Mouse (Mus musculus): ENCODE results near the gene Armc2.

Armc2 gene

DNA sequence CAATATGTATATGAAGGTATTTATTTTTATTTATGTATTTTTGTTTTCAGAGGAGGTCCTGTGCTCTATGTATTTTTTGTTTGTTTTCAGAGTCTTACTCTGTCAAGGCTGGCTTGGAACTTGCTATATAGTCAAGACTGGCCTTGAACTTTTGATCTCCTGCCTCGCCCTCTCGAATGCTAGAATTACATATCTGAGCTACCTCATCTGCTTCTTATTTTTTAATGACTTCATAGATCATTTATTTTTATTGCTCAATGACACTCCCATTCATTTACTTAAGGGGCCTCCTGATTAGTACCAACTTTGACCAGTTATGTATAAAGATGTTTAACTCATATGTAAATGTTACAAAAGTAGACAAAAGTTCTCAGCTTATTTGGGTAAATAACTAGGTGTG lies 121.4 kb downstream of the Armc2 start:
- DNase-seq = no peak

DNA sequence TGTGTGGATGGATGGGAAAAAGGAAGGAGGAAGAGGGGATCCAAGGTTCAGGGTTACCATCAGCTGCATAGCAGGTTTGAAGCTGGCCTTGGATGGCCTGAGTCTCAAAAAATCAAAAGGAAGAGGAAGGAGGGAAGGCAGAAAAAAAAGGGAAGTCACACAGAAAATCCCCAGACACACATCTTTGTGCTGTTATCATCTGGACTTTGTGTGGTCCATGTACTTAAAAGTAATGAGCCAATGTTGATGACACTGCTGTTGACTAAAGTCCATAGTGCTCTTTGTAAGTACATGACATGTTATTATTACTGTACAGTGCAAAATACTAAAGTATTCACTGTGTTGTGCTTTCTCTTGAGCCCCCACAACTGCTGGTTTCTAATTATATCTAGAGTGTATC lies 121.8 kb downstream of the Armc2 start:
- no peak for DNase-seq

DNA sequence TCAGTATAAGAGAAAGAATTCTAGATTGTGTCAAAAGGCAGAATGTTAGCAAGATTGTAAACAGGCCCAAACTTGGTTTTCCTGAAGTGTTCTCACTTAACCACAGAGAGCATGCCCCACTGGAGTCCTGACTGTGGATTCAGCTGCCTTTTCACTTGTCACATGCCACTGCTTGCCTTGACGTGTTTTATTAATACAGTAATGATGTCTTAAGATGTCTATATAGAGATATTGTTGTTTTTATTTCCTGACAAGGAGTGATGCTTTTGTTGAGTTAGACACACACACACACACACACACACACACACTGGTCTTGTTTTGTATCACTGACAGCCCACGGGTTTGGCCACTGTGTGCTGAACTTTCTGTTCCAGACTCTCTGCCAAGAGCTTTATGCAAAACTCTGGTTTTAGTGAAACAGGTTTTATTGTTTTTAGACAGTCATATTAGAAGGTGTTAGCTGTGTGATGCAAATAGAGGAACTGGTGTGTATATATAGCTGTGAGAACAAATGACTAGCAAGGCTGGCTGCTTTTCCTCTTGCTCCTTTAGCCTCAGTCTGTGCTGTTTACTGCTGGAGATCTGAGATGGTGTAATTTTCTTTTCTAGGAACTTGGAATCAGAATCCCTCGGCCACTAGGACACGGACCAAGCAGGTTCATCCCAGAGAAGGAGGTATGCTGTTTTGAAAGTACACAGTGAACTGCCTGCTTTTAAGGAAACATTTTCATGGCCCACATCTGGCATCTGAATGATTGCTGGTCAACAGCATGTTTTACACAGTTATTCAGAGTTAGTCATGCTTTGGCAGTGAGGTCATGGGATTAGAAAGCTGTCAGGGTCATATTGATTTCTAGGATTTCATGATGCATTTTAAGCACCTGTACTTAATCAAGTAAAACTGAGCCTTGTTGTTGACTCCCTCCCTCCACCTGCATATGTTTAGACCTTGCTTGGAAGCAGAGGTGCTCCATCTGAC lies 124.5 kb downstream of the Armc2 start:
- DNase-seq = peak; percentile 19

DNA sequence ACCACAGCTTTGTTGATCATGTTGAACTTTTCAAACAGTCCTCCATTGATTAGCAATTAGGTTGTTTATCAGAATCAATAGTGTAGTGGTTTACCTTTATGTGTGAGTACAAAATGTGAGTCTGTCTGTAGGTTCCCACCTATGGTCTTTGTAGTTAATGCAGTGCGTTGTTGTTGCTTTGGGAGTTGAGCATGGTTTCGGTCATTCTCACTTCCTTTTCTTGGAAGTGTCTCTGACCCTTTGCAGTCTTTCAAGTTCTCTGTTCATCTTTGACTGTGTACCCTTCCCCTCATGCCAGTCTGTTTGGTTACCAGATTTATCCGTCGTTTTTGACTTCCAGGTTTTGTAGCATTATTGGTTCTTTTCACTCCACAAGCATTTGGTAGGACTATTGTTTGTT lies 126.9 kb downstream of the Armc2 start:
- DNase-seq = no peak

DNA sequence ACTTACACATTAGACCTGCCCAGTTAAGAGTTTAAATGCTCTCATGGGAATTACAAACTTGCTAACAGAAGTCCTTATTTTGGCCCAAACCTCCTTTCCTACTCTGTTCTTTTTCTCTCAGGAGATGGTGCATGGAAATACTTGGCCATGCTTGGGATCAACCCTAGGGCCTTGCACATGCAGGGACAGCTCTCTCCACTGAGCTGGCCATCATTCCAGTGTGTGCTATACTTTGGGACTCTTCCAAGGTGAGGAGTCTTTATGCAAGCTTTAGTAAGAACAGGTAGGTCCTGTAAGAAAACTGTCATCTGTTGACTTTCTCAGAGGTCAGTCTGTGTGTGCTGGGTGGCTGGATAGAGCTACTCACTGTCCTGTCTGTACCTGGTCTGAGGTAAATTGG lies 127.7 kb downstream of the Armc2 start:
- DNase-seq = no peak

DNA sequence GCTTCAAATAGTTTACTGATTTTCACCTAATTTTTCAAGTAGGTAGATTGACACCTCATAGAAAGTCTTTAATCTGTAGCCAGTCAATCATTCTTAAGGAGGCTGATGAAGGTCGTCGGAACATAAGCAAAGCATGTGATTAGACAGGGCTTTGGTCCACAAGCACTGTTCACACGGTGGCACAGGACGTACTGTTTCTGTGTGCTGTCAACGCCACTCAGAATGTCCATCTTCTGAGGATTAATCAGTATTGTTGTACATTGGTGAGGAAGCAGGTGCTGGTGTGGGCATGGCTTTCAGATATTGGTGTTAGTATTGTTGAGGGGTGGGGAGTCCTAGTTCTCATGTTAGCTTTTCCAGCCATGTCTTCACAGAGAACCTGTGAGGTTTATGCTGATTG lies 128.7 kb downstream of the Armc2 start:
- no peak for DNase-seq

DNA sequence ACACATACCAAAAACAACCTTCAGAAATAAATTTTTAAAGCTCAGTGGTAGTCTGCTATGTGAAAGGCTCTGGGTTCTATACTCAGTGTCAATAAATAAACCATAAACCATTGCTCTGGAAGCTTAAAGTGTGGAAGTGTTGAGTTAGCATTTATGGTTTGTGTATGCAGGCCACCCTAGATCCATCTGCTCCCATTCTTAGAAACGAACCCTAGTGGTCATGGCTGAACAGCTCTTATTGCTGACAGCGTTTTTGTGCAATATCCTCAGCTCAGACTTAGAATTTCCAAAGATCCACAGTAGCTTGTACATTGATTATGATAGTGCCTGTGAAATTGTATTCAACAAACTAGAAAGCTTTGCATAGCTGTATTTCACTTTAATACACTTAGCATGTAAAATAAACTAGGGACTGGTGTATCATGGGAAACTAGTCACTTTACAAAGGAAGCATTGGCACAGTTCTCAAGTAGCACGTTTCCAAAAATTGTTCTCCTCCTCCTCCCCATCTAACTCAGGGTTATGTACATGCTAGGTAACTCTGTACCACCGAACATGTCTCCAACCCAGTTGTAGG lies 129.8 kb downstream of the Armc2 start:
- no peak for DNase-seq

DNA sequence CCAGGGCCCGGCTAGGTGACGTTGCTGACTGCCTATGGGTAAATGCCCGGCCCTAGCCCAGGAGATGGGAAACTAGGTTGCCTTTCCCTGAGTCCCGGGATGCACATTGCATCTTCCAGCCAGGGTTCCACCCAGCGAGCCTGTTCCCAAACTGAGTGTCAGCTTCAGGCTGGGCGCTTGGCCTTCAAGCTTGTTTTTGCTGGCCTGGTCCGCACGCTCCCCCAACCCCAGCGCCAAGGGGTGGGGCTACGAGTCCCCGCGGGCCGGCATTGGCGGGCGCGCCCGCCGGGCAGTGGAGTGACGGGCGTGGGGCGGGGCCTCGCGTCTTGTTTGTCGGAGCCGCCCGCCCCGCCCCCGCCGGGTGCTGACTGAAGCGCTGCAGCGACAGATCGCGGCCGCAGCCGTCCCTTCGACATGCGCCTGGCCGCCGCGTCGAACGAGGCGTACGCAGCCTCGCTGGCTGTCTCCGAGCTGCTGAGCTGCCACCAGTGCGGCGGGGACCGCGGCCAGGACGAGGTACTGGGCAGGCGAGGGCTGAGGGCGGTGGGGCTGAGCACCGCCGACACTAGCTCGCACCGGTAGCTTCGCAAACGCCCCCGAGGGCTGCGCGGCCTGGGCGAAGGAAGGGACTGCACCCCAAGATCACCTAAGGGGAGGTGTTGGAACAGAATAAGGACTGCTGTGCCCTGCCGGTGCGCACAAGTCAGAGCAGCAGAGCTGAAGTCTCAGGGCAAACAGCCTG lies 131.0 kb downstream of the Armc2 start:
- DNase-seq = peak; percentile 86

DNA sequence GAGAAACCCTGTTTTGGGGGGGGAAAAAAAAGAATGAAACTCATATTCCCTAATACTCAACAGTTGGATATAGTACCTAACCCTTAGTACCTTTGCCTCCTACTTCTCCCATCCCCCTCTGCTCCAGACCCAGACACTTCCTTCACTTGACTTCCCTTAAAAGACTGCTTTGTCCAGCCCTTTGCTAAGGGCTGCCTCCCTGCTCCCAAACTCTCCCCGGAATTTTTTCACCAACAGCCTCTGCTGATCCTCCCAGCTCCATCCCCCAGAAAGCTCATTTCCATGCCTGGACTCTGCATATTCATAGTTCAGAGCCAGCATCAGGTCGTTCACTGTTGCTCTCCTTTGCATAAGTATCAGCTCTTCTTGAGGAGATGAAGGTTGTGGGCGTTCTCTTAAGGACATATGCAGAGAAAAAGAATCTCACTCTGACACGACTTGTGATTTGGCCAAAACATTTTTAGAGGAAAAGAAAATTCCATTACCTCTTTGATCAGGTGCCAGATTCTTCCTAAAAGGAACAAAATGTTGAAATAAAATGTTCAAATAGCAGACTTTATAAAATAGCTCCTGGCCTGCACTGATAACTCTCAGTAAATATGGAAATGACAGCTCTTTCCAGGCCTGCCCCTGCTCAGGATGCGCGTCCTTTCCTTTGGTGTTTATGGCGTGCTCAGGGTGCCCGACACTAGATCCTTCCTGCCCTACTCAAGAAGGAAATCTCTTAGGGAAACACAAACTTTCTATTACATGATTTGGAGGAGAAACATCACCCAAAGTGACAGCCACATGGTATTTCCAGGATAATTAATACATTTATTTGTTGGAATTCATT lies 134.3 kb downstream of the Armc2 start:
- DNase-seq = peak; percentile 28

DNA sequence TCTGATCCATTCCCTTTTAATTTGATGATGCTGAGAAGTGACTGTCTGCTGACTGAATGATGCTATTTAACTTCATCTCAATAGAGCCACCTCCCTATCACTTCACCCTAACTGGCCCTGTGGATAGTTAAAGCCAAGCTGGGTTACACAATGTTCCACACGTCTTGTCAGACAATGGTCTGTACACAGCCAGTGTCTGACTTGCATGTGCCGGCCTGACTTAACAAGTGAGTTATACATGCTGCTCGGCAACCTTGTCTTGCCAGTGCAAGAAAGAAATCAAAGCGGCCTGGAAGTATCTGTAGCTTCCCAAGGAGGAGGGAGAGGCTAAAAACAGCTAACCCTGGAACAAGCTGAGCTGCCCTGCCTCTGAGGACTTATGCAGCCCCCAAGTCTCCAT lies 136.8 kb downstream of the Armc2 start:
- DNase-seq = no peak

- no peak for DNase-seq
These were observed 137.5 kb downstream of the Armc2 start for GRCm38 (mm10) chr10:41880777-41881176.

DNA sequence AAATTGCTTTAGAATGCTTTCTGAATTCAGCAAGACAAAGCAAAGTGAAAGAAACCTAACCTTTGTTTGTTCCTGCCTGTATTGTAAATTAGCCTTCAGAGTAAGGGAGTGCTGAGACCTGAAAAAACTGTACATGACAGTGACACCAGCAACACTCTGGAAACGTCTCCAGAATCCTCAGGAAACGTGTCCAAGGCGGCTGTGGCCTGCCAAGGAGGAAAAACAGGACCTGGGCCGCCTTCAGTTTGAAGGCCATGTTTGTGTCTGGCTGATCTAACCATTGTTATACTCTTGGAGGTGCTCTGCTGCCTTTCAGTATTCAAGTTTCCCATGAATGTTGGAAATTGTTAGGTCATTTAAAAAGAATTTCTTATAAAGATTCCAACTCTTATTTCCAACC lies 138.0 kb downstream of the Armc2 start:
- DNase-seq = no peak

- no peak for DNase-seq
These were observed 138.6 kb downstream of the Armc2 start for GRCm38 (mm10) chr10:41879675-41880074.

DNA sequence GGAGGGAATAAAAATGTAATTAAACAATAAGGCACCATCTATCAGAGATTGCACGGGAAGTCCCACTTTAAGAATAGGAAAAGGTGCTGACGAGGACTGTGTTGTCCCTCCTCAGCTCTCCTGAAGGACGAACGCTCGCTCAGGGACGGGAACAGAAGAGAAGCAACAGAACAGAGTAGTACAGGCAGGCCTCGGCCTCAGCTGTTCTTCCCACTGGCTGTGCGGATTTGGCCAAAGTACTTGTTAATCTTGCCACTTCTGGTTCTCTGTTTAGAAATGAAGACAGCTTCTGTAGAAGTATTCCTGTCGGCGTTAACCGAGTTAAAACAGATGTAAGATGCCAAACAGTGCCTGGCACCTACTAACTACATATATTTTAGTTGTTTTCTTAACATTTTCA lies 139.9 kb downstream of the Armc2 start:
- no peak for DNase-seq

- no peak for DNase-seq
These were observed 142.6 kb downstream of the Armc2 start for GRCm38 (mm10) chr10:41875624-41876023.

DNA sequence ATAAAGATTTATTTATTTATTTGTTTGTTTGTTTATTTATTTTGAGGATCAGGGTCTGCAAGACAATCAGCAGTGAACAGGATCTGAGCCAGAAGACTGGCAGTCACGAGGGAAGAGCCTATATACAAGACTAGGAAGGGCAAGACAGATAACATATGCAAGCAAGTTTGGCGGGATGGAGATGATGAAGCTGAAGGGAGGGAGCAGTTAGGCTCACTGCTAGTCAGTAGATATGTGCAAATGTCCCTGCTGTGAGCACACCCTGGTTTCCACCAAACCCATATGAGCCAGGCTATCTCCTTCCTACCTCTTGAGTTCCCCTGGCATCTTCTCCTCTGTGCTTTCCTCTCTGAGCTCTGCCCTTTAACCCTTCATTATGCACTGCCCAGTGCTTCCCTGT lies 146.7 kb downstream of the Armc2 start:
- no peak for DNase-seq

DNA sequence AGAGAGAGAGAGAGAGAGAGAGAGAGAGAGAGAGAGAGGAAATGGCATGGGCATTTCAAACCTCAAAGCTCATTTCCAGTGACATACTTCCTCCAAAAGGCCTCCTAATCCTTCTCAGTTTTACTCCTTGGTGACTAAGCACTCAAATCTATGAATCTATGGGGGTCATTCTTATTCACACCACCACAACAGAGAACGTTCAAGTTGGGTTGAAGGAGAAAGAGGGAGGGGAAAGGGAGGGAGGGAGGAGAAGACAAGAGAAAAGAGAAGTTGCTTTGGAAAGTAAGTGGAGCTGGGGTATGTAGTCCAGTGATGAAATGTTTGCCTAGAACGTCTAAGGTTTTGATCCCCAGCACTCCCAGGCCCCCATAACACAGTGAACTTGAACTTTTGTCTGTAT lies 148.1 kb downstream of the Armc2 start:
- no peak for DNase-seq

DNA sequence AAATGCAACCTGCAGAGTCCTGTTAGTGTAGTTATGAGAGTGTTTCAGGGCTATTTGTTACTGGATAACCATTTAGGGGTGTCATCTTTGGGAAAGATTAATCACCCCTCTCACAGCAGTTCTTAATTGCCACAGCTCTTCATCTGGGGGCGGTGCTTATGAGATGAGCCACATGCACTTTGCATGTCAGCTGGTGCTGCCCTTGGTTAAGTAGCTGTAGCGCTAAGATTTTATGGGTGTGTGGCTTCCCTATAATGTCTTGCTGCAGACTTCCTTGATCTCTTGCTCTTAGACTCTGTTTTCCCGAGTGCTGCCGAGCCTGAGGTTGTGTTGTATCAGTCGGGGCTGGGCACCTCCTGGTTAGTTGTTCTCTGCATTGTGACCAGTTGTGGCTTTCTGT lies 150.3 kb downstream of the Armc2 start:
- DNase-seq = no peak

GRCm38 (mm10) chr10:41866838-41867154 lies 151.4 kb downstream of the Armc2 start:
- no peak for DNase-seq

DNA sequence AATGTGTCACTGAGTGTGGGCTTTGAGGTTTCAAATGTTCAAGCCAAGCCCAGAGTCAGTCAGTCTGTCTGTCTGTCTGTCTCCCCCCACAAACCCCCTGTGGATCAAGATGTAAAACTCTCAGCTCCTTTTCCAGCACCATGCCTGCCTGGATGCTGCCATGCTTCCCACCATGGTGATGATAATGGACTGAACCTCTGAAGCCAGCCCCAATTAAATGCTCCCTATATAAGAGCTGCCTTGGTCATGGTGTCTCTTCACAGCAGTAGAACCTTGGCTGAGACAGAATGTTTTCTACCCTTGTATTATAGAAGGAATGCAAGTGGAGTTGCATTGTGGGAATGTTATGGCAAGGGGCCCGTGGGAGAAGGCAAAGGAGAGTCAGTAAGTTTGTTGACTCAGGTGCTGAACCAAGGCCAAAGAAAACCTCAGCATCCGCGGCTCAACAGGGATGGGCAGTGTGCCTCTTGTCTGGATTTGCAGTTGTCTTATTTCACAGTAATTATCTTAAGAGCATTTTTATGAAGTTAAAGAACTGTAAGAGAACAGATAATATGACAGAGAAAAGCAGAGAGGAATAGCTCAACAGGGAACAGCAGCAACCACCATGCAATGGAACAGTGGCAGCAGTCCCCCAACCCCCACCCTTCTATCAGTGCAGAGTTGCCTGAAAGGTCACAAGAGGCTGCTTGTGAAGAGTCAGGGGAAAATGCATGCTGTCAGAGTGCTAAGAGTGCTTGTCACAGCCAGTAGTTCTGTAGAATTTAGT lies 152.0 kb downstream of the Armc2 start:
- DNase-seq = no peak

All from kidney, adult 11 months (tissue).